Mouse (Mus musculus): Measurements from ENCODE around the gene 1700037C18Rik. TPM values are rescaled to one million over a fixed set of nuclear protein-coding genes. Genes with fewer than 3 reads are reported as not detected.
"Not testable (repeated sequence)": the region's sequence is repeated elsewhere in the genome, so short reads cannot be mapped to it uniquely, and the experiment has no call there.

1700037C18Rik gene
- polyA plus RNA-seq, 1 experiment from 2014 or later: 11.5 TPM

- H3K27ac ChIP-seq (replicated peaks): no peak overlapping the region
Measured at GRCm38 (mm10) chr16:3855776-3856175, 52.7 kb downstream of the 1700037C18Rik start.

GRCm38 (mm10) chr16:3854437-3855182, 53.9 kb downstream of the 1700037C18Rik start:
- no peak overlapping the region for H3K9ac ChIP-seq
- no peak for ATAC-seq (ENCODE audit: low read depth)
- no peak overlapping the region for H3K4me2 ChIP-seq
- H3K36me3 ChIP-seq: 0 out of 2 replicates have a peak, but pooled peaks cover 5% of the 10 kb centered on the region
- 71% methylated on average over 11 of the region's 11 CpGs for WGBS
- no peaks in the 10 kb centered on the region; the same call in 1 of the 2 replicates for H3K4me1 ChIP-seq (replicated peaks)
- H3K9me3 ChIP-seq: no peaks in the 10 kb centered on the region
- H3K27me3 ChIP-seq: no peaks in the 10 kb centered on the region
- H3K27ac ChIP-seq (replicated peaks): no peak overlapping the region
- no peak overlapping the region for H3K4me3 ChIP-seq

More at GRCm38 (mm10) chr16:3855776-3856175, 52.7 kb downstream of the 1700037C18Rik start:
- peaks cover 8% of the 10 kb centered on the region for H3K36me3 ChIP-seq
- no peak for ATAC-seq (ENCODE audit: low read depth)
- WGBS: 97% methylated on average over 1 of the region's 1 CpGs
- H3K9ac ChIP-seq: no peak overlapping the region
- no peaks in the 10 kb centered on the region for H3K9me3 ChIP-seq
- no peaks in the 10 kb centered on the region for H3K4me1 ChIP-seq (replicated peaks)
- H3K4me2 ChIP-seq: no peak overlapping the region
- no peak overlapping the region for H3K4me3 ChIP-seq
- no peaks in the 10 kb centered on the region for H3K27me3 ChIP-seq

- 0 out of 2 replicates have a peak, but pooled peaks cover 5% of the 10 kb centered on the region for H3K36me3 ChIP-seq
- H3K27ac ChIP-seq (replicated peaks): no peak overlapping the region
- no peaks in the 10 kb centered on the region for H3K9me3 ChIP-seq
- H3K4me2 ChIP-seq: no peak overlapping the region
- no peak overlapping the region for H3K4me3 ChIP-seq
- H3K27me3 ChIP-seq: no peaks in the 10 kb centered on the region
- WGBS: 42% methylated on average over 12 of the region's 12 CpGs
- H3K4me1 ChIP-seq (replicated peaks): peaks cover 12% of the 10 kb centered on the region
- ATAC-seq (ENCODE audit: low read depth): no peak
- H3K9ac ChIP-seq: no peak overlapping the region
Measured at GRCm38 (mm10) chr16:3852586-3852985, 55.9 kb downstream of the 1700037C18Rik start.

GRCm38 (mm10) chr16:3851301-3851700, 57.2 kb downstream of the 1700037C18Rik start:
- peaks cover 17% of the 10 kb centered on the region for H3K4me1 ChIP-seq (replicated peaks)
- H3K9ac ChIP-seq; H3K4me3 ChIP-seq; H3K36me3 ChIP-seq; ATAC-seq (ENCODE audit: low read depth); H3K9me3 ChIP-seq; H3K27ac ChIP-seq (replicated peaks); H3K27me3 ChIP-seq; H3K4me2 ChIP-seq: not testable (repeated sequence)
- 89% methylated on average over 13 of the region's 13 CpGs for WGBS

GRCm38 (mm10) chr16:3848416-3848815, 60.1 kb downstream of the 1700037C18Rik start:
- ATAC-seq (ENCODE audit: low read depth): no peak
- WGBS: 75% methylated on average over 3 of the region's 3 CpGs
- H3K9me3 ChIP-seq: no peaks in the 10 kb centered on the region
- no peak overlapping the region for H3K27ac ChIP-seq (replicated peaks)
- H3K27me3 ChIP-seq: no peaks in the 10 kb centered on the region
- H3K4me1 ChIP-seq (replicated peaks): peaks cover 17% of the 10 kb centered on the region
- no peak overlapping the region; the same call in 1 of the 2 replicates for H3K4me2 ChIP-seq
- H3K9ac ChIP-seq: no peak overlapping the region
- no peak overlapping the region for H3K4me3 ChIP-seq
- H3K36me3 ChIP-seq: no peaks in the 10 kb centered on the region

GRCm38 (mm10) chr16:3847871-3848270, 60.6 kb downstream of the 1700037C18Rik start:
- Histone ChIP-seq H3K4me1 (replicated peaks) (peaks cover 17% of the 10 kb centered on the region), H3K36me3 (no peaks in the 10 kb centered on the region), H3K27ac (replicated peaks) (no peak overlapping the region), H3K4me3 (peak overlapping the region; percentile 66), H3K9ac (peak overlapping the region; percentile 76), H3K4me2 (peak overlapping the region; percentile 60), H3K27me3 (no peaks in the 10 kb centered on the region), H3K9me3 (no peaks in the 10 kb centered on the region)
- 66% methylated on average over 4 of the region's 4 CpGs for WGBS
- no peak for ATAC-seq (ENCODE audit: low read depth)

- WGBS: 2% methylated on average over 38 of the region's 38 CpGs
- Histone ChIP-seq H3K9ac (peak within 1 kb of the TSS; percentile 76), H3K36me3 (no peaks in the 10 kb centered on the region), H3K27me3 (no peaks in the 10 kb centered on the region), H3K9me3 (no peaks in the 10 kb centered on the region), H3K27ac (replicated peaks) (no peak within 1 kb of the TSS; the same call in 1 of the 2 replicates), H3K4me2 (peak within 1 kb of the TSS; percentile 60), H3K4me1 (replicated peaks) (peaks cover 17% of the 10 kb centered on the region), H3K4me3 (peak within 1 kb of the TSS; percentile 66)
- peak; percentile 99 for ATAC-seq (ENCODE audit: low read depth)
Measured at GRCm38 (mm10) chr16:3846711-3847518, 61.6 kb downstream of the 1700037C18Rik start, which contains the start of gene Zfp174. TSS of gene Zfp174 (plus strand) at chr16:3847268.

Small RNA genes within 50 kb of the gene (microRNA-seq; reads per million reads assigned to microRNA genes)
- not detected for gene Gm23493

Other genes starting within 250 kb of the 1700037C18Rik start
- not detected in 2 replicates for gene Mefv, start 190.6 kb downstream of the 1700037C18Rik start, polyA plus RNA-seq (2015; fragmentation: Nextera tagmentation; extraction: Ambion mirVana)
- gene Zfp263, start 164.6 kb downstream of the 1700037C18Rik start, polyA plus RNA-seq (2015; fragmentation: Nextera tagmentation; extraction: Ambion mirVana): 46.7 and 49.9 TPM in 2 replicates
- gene Olfr15, start 77.8 kb downstream of the 1700037C18Rik start, polyA plus RNA-seq (2015; fragmentation: Nextera tagmentation; extraction: Ambion mirVana): not detected in 2 replicates
- gene Zfp174, start 61.4 kb downstream of the 1700037C18Rik start, polyA plus RNA-seq (2015; fragmentation: Nextera tagmentation; extraction: Ambion mirVana): 1.7 and 2.2 TPM in 2 replicates
- gene Naa60, start 36.3 kb downstream of the 1700037C18Rik start, polyA plus RNA-seq (2015; fragmentation: Nextera tagmentation; extraction: Ambion mirVana): 81.9 and 85.0 TPM in 2 replicates
- gene Zfp597, start 24.1 kb downstream of the 1700037C18Rik start, polyA plus RNA-seq (2015; fragmentation: Nextera tagmentation; extraction: Ambion mirVana): 11.2 and 12.5 TPM in 2 replicates
- 1.9 and 3.1 TPM in 2 replicates for gene Gm20695, start 24.0 kb downstream of the 1700037C18Rik start, polyA plus RNA-seq (2015; fragmentation: Nextera tagmentation; extraction: Ambion mirVana)
- gene Cluap1, start 112 bp upstream of the 1700037C18Rik start, polyA plus RNA-seq (2015; fragmentation: Nextera tagmentation; extraction: Ambion mirVana): 34.3 and 35.4 TPM in 2 replicates
- 0.95 and 0.98 TPM in 2 replicates for gene Nlrc3, start 67.9 kb upstream of the 1700037C18Rik start, polyA plus RNA-seq (2015; fragmentation: Nextera tagmentation; extraction: Ambion mirVana)
- gene Slx4, start 95.1 kb upstream of the 1700037C18Rik start, polyA plus RNA-seq (2015; fragmentation: Nextera tagmentation; extraction: Ambion mirVana): 18.9 and 22.3 TPM in 2 replicates
- gene Dnase1, start 128.3 kb upstream of the 1700037C18Rik start, polyA plus RNA-seq (2015; fragmentation: Nextera tagmentation; extraction: Ambion mirVana): 5.2 and 6.6 TPM in 2 replicates
- gene Trap1, start 169.1 kb upstream of the 1700037C18Rik start, polyA plus RNA-seq (2015; fragmentation: Nextera tagmentation; extraction: Ambion mirVana): 49.3 and 49.7 TPM in 2 replicates